Mouse (Mus musculus) MEL (cell line): ENCODE measurements around the gene Trip11. TPM values are rescaled to one million over a fixed set of nuclear protein-coding genes. Genes with fewer than 3 reads are reported as not detected.

Experiments used
- DNase-seq: peaks from one replicate; pipeline ENCODE4 v3.0.0; 2011; ENCODE audit warnings: low read depth, low spot score
- H3K27ac ChIP-seq: 2 replicates; pipeline ENCODE4 v1.5.1; 2012; ENCODE audit warnings: low read depth, mild to moderate bottlenecking, control low read depth, low read length, moderate library complexity; ENCODE audit not compliant: control insufficient read depth
- H3K27me3 ChIP-seq, 2 experiments: fragments of 150-350 bp in 1 of 2; sonication (generic) in 1 of 2; 2 replicates each; pipeline ENCODE4 v1.6.1; 2012; ENCODE audit warnings: low read length in 2 of 2, mild to moderate bottlenecking in 2 of 2, improper control_type of control experiment in 1 of 2, moderate library complexity in 1 of 2; ENCODE audit not compliant: insufficient read depth in 2 of 2, control insufficient read depth in 1 of 2
- H3K36me3 ChIP-seq, 2 experiments: 2 replicates each; pipeline ENCODE4 v1.6.1; 2012 to 2014; ENCODE audit warnings: low read length in 2 of 2, improper control_type of control experiment in 1 of 2, inconsistent platforms in 1 of 2, mild to moderate bottlenecking in 1 of 2; ENCODE audit not compliant: insufficient read depth in 2 of 2, control insufficient read depth in 1 of 2
- H3K4me1 ChIP-seq, 2 experiments: fragments of 150-350 bp in 1 of 2; sonication (generic) in 1 of 2; 2 replicates each; pipeline ENCODE4 v1.6.1; 2012; ENCODE audit warnings: low read length in 2 of 2, improper control_type of control experiment in 1 of 2, mild to moderate bottlenecking in 1 of 2; ENCODE audit not compliant: insufficient read depth in 2 of 2, control insufficient read depth in 1 of 2
- H3K4me3 ChIP-seq, 2 experiments: fragments of 150-350 bp in 1 of 2; sonication (generic) in 1 of 2; 2 replicates each; pipeline ENCODE4 v1.5.1; 2012; ENCODE audit warnings: low read depth in 2 of 2, low read length in 2 of 2, mild to moderate bottlenecking in 2 of 2, moderate library complexity in 2 of 2, control low read depth in 1 of 2, improper control_type of control experiment in 1 of 2; ENCODE audit not compliant: control insufficient read depth in 1 of 2, insufficient read depth in 1 of 2
- H3K79me2 ChIP-seq: 2 replicates; pipeline ENCODE4 v1.6.1; 2012; ENCODE audit warnings: mild to moderate bottlenecking, low read length, moderate library complexity; ENCODE audit not compliant: control insufficient read depth, poor library complexity, insufficient read depth
- H3K9ac ChIP-seq: 2 replicates; pipeline ENCODE4 v1.6.1; 2012; ENCODE audit warnings: low read depth, mild to moderate bottlenecking, control low read depth, low read length, moderate library complexity; ENCODE audit not compliant: control insufficient read depth, poor library complexity, severe bottlenecking
- H3K9me3 ChIP-seq: fragments of 150-350 bp; sonication (generic); replicated peaks from 2 replicates; pipeline ENCODE4 v1.6.1; 2012; ENCODE audit warnings: mild to moderate bottlenecking, low read length, improper control_type of control experiment, moderate library complexity; ENCODE audit not compliant: insufficient read depth
- E2F4 ChIP-seq: IDR thresholded peaks from 2 replicates; pipeline ENCODE4 v1.6.1; 2011; ENCODE audit warnings: low read depth, low read length, improper control_type of control experiment, borderline replicate concordance
- GABPA ChIP-seq: IDR thresholded peaks from 2 replicates; pipeline ENCODE4 v1.6.1; 2012; ENCODE audit warnings: low read depth, mild to moderate bottlenecking, inconsistent platforms, low read length, improper control_type of control experiment, moderate library complexity
- HCFC1 ChIP-seq: IDR thresholded peaks from 2 replicates; pipeline ENCODE4 v1.6.1; 2012; ENCODE audit warnings: low read depth, mild to moderate bottlenecking, inconsistent platforms, low read length, improper control_type of control experiment, moderate library complexity
- JUND ChIP-seq: IDR thresholded peaks from 2 replicates; pipeline ENCODE4 v1.6.1; 2011; ENCODE audit warnings: low read depth, mild to moderate bottlenecking, improper control_type of control experiment, low read length
- MAX ChIP-seq: IDR thresholded peaks from 2 replicates; pipeline ENCODE4 v1.6.1; 2011; ENCODE audit warnings: low read length, improper control_type of control experiment
- MXI1 ChIP-seq: IDR thresholded peaks from 2 replicates; pipeline ENCODE4 v1.6.1; 2011; ENCODE audit warnings: mild to moderate bottlenecking, low read depth, low read length, improper control_type of control experiment
- MYB ChIP-seq: IDR thresholded peaks from 2 replicates; pipeline ENCODE4 v1.6.1; 2011; ENCODE audit warnings: mild to moderate bottlenecking, low read depth, low read length, improper control_type of control experiment
- MYC ChIP-seq: IDR thresholded peaks from 2 replicates; pipeline ENCODE4 v1.6.1; 2011; ENCODE audit warnings: low read depth, mild to moderate bottlenecking, low read length, improper control_type of control experiment, moderate library complexity
- POLR2A ChIP-seq, 2 experiments: IDR thresholded peaks; 2 replicates each; pipeline ENCODE4 v1.6.1; 2011 to 2012; ENCODE audit warnings: low read length in 2 of 2, mild to moderate bottlenecking in 2 of 2, control low read depth in 1 of 2, improper control_type of control experiment in 1 of 2, low read depth in 1 of 2, moderate library complexity in 1 of 2; ENCODE audit not compliant: control insufficient read depth in 1 of 2, insufficient read depth in 1 of 2, poor library complexity in 1 of 2
- POLR2AphosphoS2 ChIP-seq: IDR thresholded peaks from 2 replicates; pipeline ENCODE4 v1.6.1; 2011; ENCODE audit warnings: low read length, improper control_type of control experiment
- POLR2AphosphoS5 ChIP-seq: IDR thresholded peaks from 2 replicates; pipeline ENCODE4 v1.6.1; 2012; ENCODE audit warnings: low read depth, borderline replicate concordance, mild to moderate bottlenecking, inconsistent platforms, low read length, moderate library complexity, mixed read lengths
- SIN3A ChIP-seq: IDR thresholded peaks from 2 replicates; pipeline ENCODE4 v1.6.1; 2012; ENCODE audit warnings: low read length, improper control_type of control experiment, inconsistent platforms
- SMC3 ChIP-seq: IDR thresholded peaks from 2 replicates; pipeline ENCODE4 v1.6.1; 2011; ENCODE audit warnings: low read depth, low read length, improper control_type of control experiment
- TBP ChIP-seq: IDR thresholded peaks from 2 replicates; pipeline ENCODE4 v1.8.0; 2011; ENCODE audit warnings: low read depth, low read length, improper control_type of control experiment
- TCF12 ChIP-seq: IDR thresholded peaks from 2 replicates; pipeline ENCODE4 v1.6.1; 2014; ENCODE audit warnings: low read depth, mild to moderate bottlenecking, inconsistent platforms, low read length, improper control_type of control experiment, moderate library complexity
- USF1 ChIP-seq: IDR thresholded peaks from 2 replicates; pipeline ENCODE4 v1.6.1; 2014; ENCODE audit warnings: low read depth, mild to moderate bottlenecking, inconsistent platforms, low read length, improper control_type of control experiment, moderate library complexity
- USF2 ChIP-seq, 2 experiments: IDR thresholded peaks; 2 replicates each; pipeline ENCODE4 v1.6.1; 2011 to 2012; ENCODE audit warnings: improper control_type of control experiment in 2 of 2, low read length in 2 of 2, borderline replicate concordance in 1 of 2, inconsistent platforms in 1 of 2, low read depth in 1 of 2, mild to moderate bottlenecking in 1 of 2; ENCODE audit not compliant: insufficient read depth in 1 of 2
- ZMIZ1 ChIP-seq: IDR thresholded peaks from 2 replicates; pipeline ENCODE4 v1.6.1; 2012; ENCODE audit warnings: low read depth, mild to moderate bottlenecking, inconsistent platforms, low read length, improper control_type of control experiment, moderate library complexity
- polyA plus RNA-seq, 2 experiments: library from polyadenylated mRNA; stranded (reverse) in 1 of 2; unstranded in 1 of 2; fragments of >175 nt in 1 of 2; fragments of >200 nt in 1 of 2; gene quantifications; 2 replicates each; pipeline versions ENCODE4 v1.2.1 to v1.2.4; 2012; ENCODE audit warnings: low replicate concordance in 2 of 2, low read depth in 1 of 2; ENCODE audit not compliant: insufficient read length in 2 of 2, insufficient read depth in 1 of 2, missing spikeins in 1 of 2
- total RNA-seq: library from RNA; depleted of rRNA; stranded (reverse); fragments of 300-350 nt; gene quantifications from 2 replicates; pipeline ENCODE4 v1.2.3, GENCODE M21; 2012

Trip11 gene
- total and polyA plus RNA-seq, 3 experiments: 7.6 to 10.4 TPM; not detected in 1

- H3K9ac ChIP-seq: no peak overlapping the region
- no peaks in the 10 kb centered on the region for H3K9me3 ChIP-seq
- H3K4me1 ChIP-seq: no peaks in the 10 kb centered on the region
- TF ChIP-seq MYC (no peak), MAX (no peak), POLR2A (IDR thresholded peaks at IDR 0.05; ENCODE audit: control insufficient read depth in 1 of 2, insufficient read depth in 1 of 2, low read depth in 1 of 2, low read length in 2 of 2, poor library complexity in 1 of 2) (no peak), TCF12 (no peak), MXI1 (no peak), SMC3 (no peak), TBP (no peak), USF2 (IDR thresholded peaks at IDR 0.05; ENCODE audit: borderline replicate concordance in 1 of 2, insufficient read depth in 1 of 2, low read depth in 1 of 2, low read length in 2 of 2) (no peak), USF1 (no peak), HCFC1 (no peak), SIN3A (no peak)
- H3K27ac ChIP-seq: no peak overlapping the region
- no peaks in the 10 kb centered on the region for H3K79me2 ChIP-seq
- H3K36me3 ChIP-seq: 0 out of 4 replicates have a peak, but pooled peaks cover 0 to 2% of the 10 kb centered on the region in 2 experiments
- H3K4me3 ChIP-seq: no peak overlapping the region
- H3K27me3 ChIP-seq: no peaks in the 10 kb centered on the region
- DNase-seq: no peak
These were observed 76.4 kb downstream of the Trip11 start for GRCm38 (mm10) chr12:101836546-101837274.

DNA sequence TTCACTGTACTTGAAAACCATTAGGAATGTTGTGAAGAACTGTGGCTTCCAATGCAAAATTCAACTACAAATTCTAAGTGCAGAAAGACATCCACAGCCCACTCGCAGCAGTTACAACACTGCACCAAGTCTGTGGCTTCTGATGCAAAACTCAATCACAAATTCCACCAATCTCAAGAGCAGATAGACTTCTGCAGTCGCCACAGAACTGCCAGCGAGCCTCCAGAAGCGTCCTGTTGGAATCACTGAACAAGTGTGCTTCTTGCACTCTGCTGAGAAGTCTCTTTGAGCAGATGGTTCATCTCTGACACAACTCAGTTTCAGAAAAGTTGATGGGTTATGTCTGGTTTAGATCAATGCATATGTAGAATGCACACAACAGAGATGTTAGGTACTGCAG, 78.4 kb downstream of the Trip11 start:
- 0 out of 4 replicates have a peak, but pooled peaks cover 0 to 2% of the 10 kb centered on the region in 2 experiments for H3K36me3 ChIP-seq
- H3K9me3 ChIP-seq: no peaks in the 10 kb centered on the region
- no peak for DNase-seq
- H3K4me3 ChIP-seq: no peak overlapping the region
- no peaks in the 10 kb centered on the region for H3K79me2 ChIP-seq
- no peak overlapping the region for H3K9ac ChIP-seq
- H3K4me1 ChIP-seq: no peaks in the 10 kb centered on the region
- H3K27ac ChIP-seq: no peak overlapping the region
- TF ChIP-seq GABPA (no peak), POLR2AphosphoS2 (no peak), MYB (no peak), ZMIZ1 (no peak), MXI1 (no peak), TBP (no peak), E2F4 (no peak), POLR2AphosphoS5 (no peak), JUND (no peak), MYC (no peak), TCF12 (no peak)
- no peaks in the 10 kb centered on the region for H3K27me3 ChIP-seq
